Mouse (Mus musculus): ENCODE data around the gene Opa3. TPM values are rescaled to one million over a fixed set of nuclear protein-coding genes. Genes with fewer than 3 reads are reported as not detected.

The Opa3 gene
- polyA plus RNA-seq, 2 experiments: 8.3 to 12.8 TPM

DNA sequence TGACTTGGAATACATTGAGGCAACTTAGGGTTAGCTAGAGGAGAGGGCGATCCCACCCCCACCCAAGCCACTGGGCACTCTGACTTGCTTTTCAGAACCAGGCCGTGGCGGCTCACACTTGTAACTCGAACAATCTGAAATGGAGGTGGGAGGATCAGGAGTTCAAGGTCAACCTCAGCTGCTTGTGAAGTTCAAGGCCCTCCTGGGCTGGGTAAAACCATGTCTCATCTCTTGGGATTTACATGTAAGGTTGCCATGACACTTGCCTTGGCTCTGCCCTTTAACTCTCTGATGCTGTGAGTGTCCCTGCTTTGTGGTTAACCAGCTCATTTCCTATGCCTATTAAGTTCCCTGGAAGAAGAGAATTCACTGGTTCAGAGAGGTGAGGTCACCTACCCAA is 18.6 kb upstream of the Opa3 start:
- H3K9ac ChIP-seq (replicated peaks): no peak overlapping the region
- no peak for TF ChIP-seq EP300 (IDR thresholded peaks at IDR 0.05; ENCODE audit: low read depth)
- no peak for TF ChIP-seq CTCF (IDR thresholded peaks at IDR 0.05; ENCODE audit: low read depth)
- H3K36me3 ChIP-seq (replicated peaks; ENCODE audit: control insufficient read depth, insufficient read depth, low read depth): no peaks in the 10 kb centered on the region
- ATAC-seq (ENCODE audit: insufficient read depth): no peak
- no peaks in the 10 kb centered on the region; the same call in 1 of the 2 replicates for H3K9me3 ChIP-seq (ENCODE audit: control insufficient read depth, low read length)
- 65% methylated on average over 4 of the region's 4 CpGs for WGBS (ENCODE audit: insufficient replicate concordance)
- DNase-seq (ENCODE audit: low read depth in 3 of 3, low spot score in 3 of 3): no peak
- H3K27ac ChIP-seq: no peak overlapping the region
- no peak overlapping the region for H3K4me2 ChIP-seq (ENCODE audit: low read depth)
- H3K27me3 ChIP-seq (ENCODE audit: control insufficient read depth, insufficient read depth, low read length): peaks cover 28% of the 10 kb centered on the region
- H3K4me1 ChIP-seq (replicated peaks; ENCODE audit: control insufficient read depth in 2 of 2, insufficient read depth in 2 of 2, low read length in 1 of 2): no peaks in the 10 kb centered on the region; a peak in 1 of 4 replicates
- H3K4me3 ChIP-seq (ENCODE audit: insufficient read depth in 1 of 2, low read depth in 2 of 2, low read length in 2 of 2): no peak overlapping the region

GRCm38 (mm10) chr7:19210010-19210409 is 18.1 kb upstream of the Opa3 start:
- H3K27me3 ChIP-seq (ENCODE audit: control insufficient read depth, insufficient read depth, low read length): peaks cover 31% of the 10 kb centered on the region
- no peak overlapping the region for H3K4me2 ChIP-seq (ENCODE audit: low read depth)
- H3K27ac ChIP-seq: no peak overlapping the region
- H3K4me3 ChIP-seq (ENCODE audit: insufficient read depth in 1 of 2, low read depth in 2 of 2, low read length in 2 of 2): no peak overlapping the region
- TF ChIP-seq CTCF (IDR thresholded peaks at IDR 0.05; ENCODE audit: low read depth) (peak; percentile 70), EP300 (IDR thresholded peaks at IDR 0.05; ENCODE audit: low read depth) (no peak)
- no peaks in the 10 kb centered on the region for H3K36me3 ChIP-seq (replicated peaks; ENCODE audit: control insufficient read depth, insufficient read depth, low read depth)
- ATAC-seq (ENCODE audit: insufficient read depth) (no peak), DNase-seq (ENCODE audit: low read depth in 3 of 3, low spot score in 3 of 3) (no peak)
- H3K9me3 ChIP-seq (ENCODE audit: control insufficient read depth, low read length): no peaks in the 10 kb centered on the region; the same call in 1 of the 2 replicates
- no peak overlapping the region for H3K9ac ChIP-seq (replicated peaks)
- 68% methylated on average over 5 of the region's 5 CpGs for WGBS (ENCODE audit: insufficient replicate concordance)
- no peaks in the 10 kb centered on the region; a peak in 1 of 4 replicates for H3K4me1 ChIP-seq (replicated peaks; ENCODE audit: control insufficient read depth in 2 of 2, insufficient read depth in 2 of 2, low read length in 1 of 2)

DNA sequence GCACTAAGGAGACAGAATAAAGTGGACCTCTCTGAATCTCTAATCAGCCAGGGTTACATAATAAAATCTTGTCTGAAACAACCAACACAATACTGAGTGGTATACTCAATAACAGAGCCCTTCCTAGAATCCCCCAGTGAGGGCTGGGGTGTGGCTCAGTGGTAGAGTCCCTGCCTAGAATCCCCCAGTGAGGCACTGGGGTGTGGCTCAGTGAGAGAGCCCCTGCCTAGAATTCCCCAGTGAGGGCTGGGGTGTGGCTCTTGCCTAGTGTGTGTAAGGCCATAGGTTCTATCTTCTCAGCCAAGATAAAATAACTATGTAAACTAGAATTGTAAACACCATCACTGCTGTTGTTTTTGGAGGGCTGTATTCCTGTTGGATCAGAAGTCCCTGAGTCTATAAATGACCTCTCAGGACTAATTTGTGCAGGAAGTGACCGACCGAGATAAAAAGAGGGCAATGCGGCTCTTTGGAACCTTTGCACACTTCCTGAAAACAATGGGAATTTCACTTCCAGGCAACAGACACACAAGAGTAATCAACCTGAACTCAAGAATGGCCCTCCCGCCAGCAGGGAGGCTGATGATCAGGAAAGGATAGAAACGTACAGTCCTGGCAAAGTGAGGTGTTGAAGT is 17.0 kb upstream of the Opa3 start:
- peaks cover 34% of the 10 kb centered on the region for H3K27me3 ChIP-seq (ENCODE audit: control insufficient read depth, insufficient read depth, low read length)

DNA sequence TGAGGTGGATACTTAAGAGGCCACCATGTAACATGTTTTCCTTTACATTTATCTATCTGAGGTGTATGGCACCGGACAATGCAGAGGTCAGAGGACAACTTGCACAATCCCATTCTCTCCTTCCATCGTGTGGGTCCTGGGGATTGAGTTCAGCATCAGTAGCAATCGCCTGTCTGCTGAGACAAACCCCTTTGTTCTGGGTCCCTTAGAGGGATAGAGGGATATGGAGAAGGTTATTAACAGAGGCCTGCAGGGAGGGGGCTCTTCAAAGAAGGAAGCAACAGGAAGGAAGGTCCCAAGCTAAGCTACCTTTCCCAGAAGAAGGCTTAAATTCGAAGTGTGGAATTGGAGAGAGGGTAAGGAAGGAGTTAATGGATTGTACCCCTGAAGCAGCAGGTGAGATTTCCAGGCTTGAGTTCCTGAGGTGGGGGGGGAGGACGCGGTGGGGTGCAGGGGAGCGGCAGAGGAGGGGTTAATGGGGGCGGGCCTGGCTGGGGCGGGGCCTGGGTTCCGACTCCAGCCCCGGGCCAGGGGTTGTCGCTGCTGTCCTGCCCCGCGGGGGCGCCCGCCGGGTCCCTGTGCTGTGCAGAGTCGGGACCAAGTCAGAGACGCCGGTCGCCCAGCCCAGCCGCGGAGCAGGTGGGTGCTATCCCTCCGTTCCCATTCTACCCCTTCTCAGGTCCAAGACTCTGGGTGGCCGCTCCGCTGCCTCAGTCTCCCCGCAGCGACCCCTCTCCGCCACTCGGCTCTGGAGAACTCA is 16.0 kb upstream of the Opa3 start, which contains the start of gene Gpr4:
TSS of gene Gpr4 (plus strand) at position 543 of the 760 bp plus-strand sequence.
- Histone ChIP-seq H3K4me2 (ENCODE audit: low read depth) (peak within 1 kb of the TSS; percentile 53), H3K4me1 (replicated peaks; ENCODE audit: control insufficient read depth in 2 of 2, insufficient read depth in 2 of 2, low read length in 1 of 2) (no peaks in the 10 kb centered on the region; a peak in 1 of 4 replicates), H3K27ac (no peak within 1 kb of the TSS), H3K9ac (replicated peaks) (peak within 1 kb of the TSS; percentile 18; the same call in 1 of the 2 replicates), H3K9me3 (ENCODE audit: control insufficient read depth, low read length) (no peaks in the 10 kb centered on the region; the same call in 1 of the 2 replicates), H3K36me3 (replicated peaks; ENCODE audit: control insufficient read depth, insufficient read depth, low read depth) (no peaks in the 10 kb centered on the region), H3K4me3 (ENCODE audit: insufficient read depth in 1 of 2, low read depth in 2 of 2, low read length in 2 of 2) (peak within 1 kb of the TSS; percentile 26 to 34; a peak in 3 of 4 replicates), H3K27me3 (ENCODE audit: control insufficient read depth, insufficient read depth, low read length) (peaks cover 37% of the 10 kb centered on the region)
- no peak for ATAC-seq (ENCODE audit: insufficient read depth)
- WGBS (ENCODE audit: insufficient replicate concordance): 4% methylated on average over 29 of the region's 30 CpGs
- TF ChIP-seq EP300 (IDR thresholded peaks at IDR 0.05; ENCODE audit: low read depth) (no peak), CTCF (IDR thresholded peaks at IDR 0.05; ENCODE audit: low read depth) (no peak)
- DNase-seq (ENCODE audit: low read depth in 3 of 3, low spot score in 3 of 3): no peak

More for the DNA sequence above, 17.0 kb upstream of the Opa3 start:
- TF ChIP-seq CTCF (IDR thresholded peaks at IDR 0.05; ENCODE audit: low read depth) (no peak), EP300 (IDR thresholded peaks at IDR 0.05; ENCODE audit: low read depth) (no peak)
- Histone ChIP-seq H3K4me1 (replicated peaks; ENCODE audit: control insufficient read depth in 2 of 2, insufficient read depth in 2 of 2, low read length in 1 of 2) (no peaks in the 10 kb centered on the region; a peak in 1 of 4 replicates), H3K4me3 (ENCODE audit: insufficient read depth in 1 of 2, low read depth in 2 of 2, low read length in 2 of 2) (no peak overlapping the region), H3K4me2 (ENCODE audit: low read depth) (no peak overlapping the region), H3K27ac (no peak overlapping the region), H3K9ac (replicated peaks) (no peak overlapping the region), H3K9me3 (ENCODE audit: control insufficient read depth, low read length) (no peaks in the 10 kb centered on the region; the same call in 1 of the 2 replicates), H3K36me3 (replicated peaks; ENCODE audit: control insufficient read depth, insufficient read depth, low read depth) (no peaks in the 10 kb centered on the region)
- ATAC-seq (ENCODE audit: insufficient read depth) (no peak), DNase-seq (ENCODE audit: low read depth in 3 of 3, low spot score in 3 of 3) (no peak)
- WGBS (ENCODE audit: insufficient replicate concordance): 43% methylated on average over 5 of the region's 5 CpGs

GRCm38 (mm10) chr7:19213385-19213784 is 14.7 kb upstream of the Opa3 start:
- no peak overlapping the region for H3K4me2 ChIP-seq (ENCODE audit: low read depth)
- TF ChIP-seq CTCF (IDR thresholded peaks at IDR 0.05; ENCODE audit: low read depth) (no peak), EP300 (IDR thresholded peaks at IDR 0.05; ENCODE audit: low read depth) (no peak)

More at GRCm38 (mm10) chr7:19213385-19213784, 14.7 kb upstream of the Opa3 start:
- H3K27me3 ChIP-seq (ENCODE audit: control insufficient read depth, insufficient read depth, low read length): peaks cover 37% of the 10 kb centered on the region
- no peak for DNase-seq (ENCODE audit: low read depth in 3 of 3, low spot score in 3 of 3)
- no peak overlapping the region for H3K27ac ChIP-seq
- H3K9ac ChIP-seq (replicated peaks): no peak overlapping the region
- no peaks in the 10 kb centered on the region; the same call in 1 of the 2 replicates for H3K9me3 ChIP-seq (ENCODE audit: control insufficient read depth, low read length)
- H3K4me1 ChIP-seq (replicated peaks; ENCODE audit: control insufficient read depth in 2 of 2, insufficient read depth in 2 of 2, low read length in 1 of 2): no peaks in the 10 kb centered on the region; a peak in 2 of 4 replicates
- 45% methylated on average over 2 of the region's 2 CpGs for WGBS (ENCODE audit: insufficient replicate concordance)
- H3K4me3 ChIP-seq (ENCODE audit: insufficient read depth in 1 of 2, low read depth in 2 of 2, low read length in 2 of 2): no peak overlapping the region
- H3K36me3 ChIP-seq (replicated peaks; ENCODE audit: control insufficient read depth, insufficient read depth, low read depth): no peaks in the 10 kb centered on the region
- ATAC-seq (ENCODE audit: insufficient read depth): no peak

All from liver, embryonic 14.5 days (tissue).